Mouse (Mus musculus) limb, embryonic 14.5 days (tissue): ENCODE measurements at regions not wholly inside any gene's neighbourhood (a gene's known extent, or its start where the extent isn't known, plus 50 kb on each side); places are given as distances from the start of the nearest gene placed in this dataset.

Experiments
- ATAC-seq: fragments of 200-750 bp; cut with Nextera tagmentation; 2 replicates; pipeline ENCODE4 v1.8.0; 2017; ENCODE audit warnings: low read depth, moderate number of reproducible peaks, moderate TSS enrichment; ENCODE audit not compliant: low FRiP score
- DNase-seq: peaks from one replicate; pipeline ENCODE4 v3.0.0-alpha.2; 2015; ENCODE audit warnings: low spot score
- H3K27ac ChIP-seq: fragments of 300-500 bp; sonication (generic); replicated peaks from 2 replicates; pipeline ENCODE4 v1.5.1; 2014; ENCODE audit warnings: low read depth, mild to moderate bottlenecking, low read length, moderate library complexity, mixed read lengths
- H3K27me3 ChIP-seq: fragments of 300-500 bp; sonication (generic); 2 replicates; pipeline ENCODE4 v1.6.1; 2014; ENCODE audit warnings: low read length, mixed read lengths; ENCODE audit not compliant: control insufficient read depth, insufficient read depth
- H3K36me3 ChIP-seq: fragments of 300-500 bp; sonication (generic); 2 replicates; pipeline ENCODE4 v1.6.1; 2014; ENCODE audit warnings: mild to moderate bottlenecking, low read length, moderate library complexity, mixed read lengths; ENCODE audit not compliant: control insufficient read depth, insufficient read depth
- H3K4me1 ChIP-seq: fragments of 300-500 bp; sonication (generic); 2 replicates; pipeline ENCODE4 v1.6.1; 2014; ENCODE audit warnings: antibody characterized with exemption, low read length, mixed read lengths; ENCODE audit not compliant: control insufficient read depth, insufficient read depth
- H3K4me2 ChIP-seq: fragments of 300-500 bp; sonication (generic); replicated peaks from 2 replicates; pipeline ENCODE4 v1.6.1; 2014; ENCODE audit warnings: low read depth, mild to moderate bottlenecking, low read length, moderate library complexity; ENCODE audit not compliant: severe bottlenecking
- H3K4me3 ChIP-seq: fragments of 300-500 bp; sonication (generic); replicated peaks from 2 replicates; pipeline ENCODE4 v1.5.1; 2014; ENCODE audit warnings: low read length
- H3K9ac ChIP-seq: fragments of 300-500 bp; sonication (generic); 2 replicates; pipeline ENCODE4 v1.6.1; 2014; ENCODE audit warnings: mild to moderate bottlenecking, low read depth, low read length, moderate library complexity; ENCODE audit not compliant: severe bottlenecking
- H3K9me3 ChIP-seq: fragments of 300-500 bp; sonication (generic); 2 replicates; pipeline ENCODE4 v1.6.1; 2016; ENCODE audit warnings: low read length; ENCODE audit not compliant: control insufficient read depth
- POLR2A ChIP-seq: fragments of 200-500 bp; IDR thresholded peaks from 2 replicates; pipeline ENCODE4 v1.8.0; 2012; ENCODE audit warnings: inconsistent platforms, mild to moderate bottlenecking, moderate library complexity, borderline replicate concordance; ENCODE audit not compliant: insufficient read depth, insufficient read length; ENCODE audit errors: extremely low read depth
- WGBS: fragments of 180-500 bp; shearing (Covaris S2); extraction: QIAGEN DNeasy Blood & Tissue Kit; methylation state at CpG from one replicate; pipeline ENCODE4 v1.1.7; 2014; 5-methylcytosine and 5-hydroxymethylcytosine counted together

DNA sequence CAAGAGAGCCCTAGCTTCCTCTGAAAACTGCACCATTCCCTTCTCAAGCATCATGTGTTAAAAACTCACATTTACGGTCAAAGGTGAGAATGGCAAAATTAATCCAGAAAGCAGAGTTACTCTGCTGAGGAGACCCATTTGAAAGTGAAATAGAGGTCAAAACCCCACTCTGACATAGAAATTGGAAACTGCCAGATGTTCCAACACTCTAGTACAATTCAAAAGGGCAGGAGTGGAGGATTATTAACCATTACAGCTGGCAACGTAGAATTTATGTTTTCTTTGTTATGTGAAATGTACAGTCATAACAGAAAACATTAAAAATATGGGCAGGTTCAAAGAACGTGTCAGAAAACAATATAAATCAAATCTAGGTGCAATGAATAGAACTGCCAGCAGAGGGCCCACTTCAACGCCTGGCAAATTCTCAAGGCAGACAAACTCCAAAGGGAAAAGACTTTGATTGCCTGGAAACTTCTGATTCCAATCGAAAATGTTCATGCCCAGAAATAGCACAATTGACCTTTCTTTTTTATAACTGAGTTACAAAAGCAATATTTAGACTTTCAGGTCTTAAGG is 54.2 kb upstream of the Rfpl4b start:
- no peak overlapping the region for H3K4me3 ChIP-seq
- no peaks in the 10 kb centered on the region for H3K9me3 ChIP-seq
- DNase-seq (peak; percentile 58), ATAC-seq (no peak)
- no peaks in the 10 kb centered on the region for H3K27me3 ChIP-seq
- H3K27ac ChIP-seq: no peak overlapping the region
- no peak overlapping the region for H3K4me2 ChIP-seq
- peaks cover 6% of the 10 kb centered on the region; the same call in 1 of the 2 replicates for H3K4me1 ChIP-seq
- 11% methylated on average over 5 of the region's 5 CpGs for WGBS
- H3K36me3 ChIP-seq: no peaks in the 10 kb centered on the region
- H3K9ac ChIP-seq: no peak overlapping the region
- no peak for TF ChIP-seq POLR2A

DNA sequence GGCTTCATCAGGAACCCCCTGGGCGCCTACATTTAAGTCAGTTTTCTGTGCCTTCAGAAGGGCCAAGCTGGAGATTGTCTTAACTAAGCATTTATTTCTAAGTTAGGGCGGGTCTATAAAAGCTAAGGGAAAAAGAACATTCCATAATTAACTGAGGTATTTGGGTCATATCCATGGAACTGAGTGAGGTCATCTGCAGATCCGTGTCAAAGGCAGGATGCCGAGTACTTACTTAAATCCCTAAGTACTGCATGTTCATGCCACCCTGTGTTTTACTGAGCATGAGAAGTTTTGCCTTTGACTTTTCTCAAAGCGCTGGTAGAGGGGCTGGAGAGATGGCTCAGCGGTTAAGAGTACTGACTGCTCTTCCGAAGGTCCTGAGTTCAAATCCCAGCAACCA is 57.7 kb upstream of the Rfpl4b start:
- Histone ChIP-seq H3K4me1 (peaks cover 7% of the 10 kb centered on the region; the same call in 1 of the 2 replicates), H3K4me2 (no peak overlapping the region), H3K4me3 (no peak overlapping the region), H3K9ac (no peak overlapping the region), H3K9me3 (no peaks in the 10 kb centered on the region), H3K27me3 (no peaks in the 10 kb centered on the region), H3K36me3 (no peaks in the 10 kb centered on the region), H3K27ac (no peak overlapping the region)
- TF ChIP-seq POLR2A: no peak
- ATAC-seq (no peak), DNase-seq (no peak)
- 93% methylated on average over 7 of the region's 7 CpGs for WGBS

DNA sequence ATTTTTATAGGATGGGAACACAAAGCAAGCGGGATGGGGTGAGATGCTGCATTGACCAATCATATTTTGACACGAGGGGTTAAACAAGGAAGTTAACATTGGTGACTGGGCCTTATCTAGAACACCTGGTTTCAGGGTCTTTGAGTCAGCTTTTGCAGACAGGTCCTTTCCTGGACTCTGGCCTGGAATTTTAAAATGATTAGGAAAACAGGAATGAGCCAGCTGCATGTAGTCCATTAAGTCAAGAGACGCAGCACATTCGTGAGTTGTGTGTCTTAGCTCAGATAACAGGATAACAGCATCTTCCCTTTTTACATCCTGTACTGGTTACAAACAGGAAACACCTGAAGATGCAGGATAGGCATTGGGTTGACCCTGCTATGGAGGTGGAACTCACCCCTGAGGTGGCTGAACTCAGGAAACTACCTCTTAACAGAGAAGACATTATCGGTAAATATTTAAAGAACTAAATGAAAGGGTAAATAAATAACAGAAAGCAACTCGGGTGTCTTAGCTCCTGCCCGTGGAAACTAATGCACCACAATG is 59.1 kb upstream of the Rfpl4b start:
- WGBS: 74% methylated on average over 7 of the region's 7 CpGs
- DNase-seq: no peak
- H3K27me3 ChIP-seq: no peaks in the 10 kb centered on the region

DNA sequence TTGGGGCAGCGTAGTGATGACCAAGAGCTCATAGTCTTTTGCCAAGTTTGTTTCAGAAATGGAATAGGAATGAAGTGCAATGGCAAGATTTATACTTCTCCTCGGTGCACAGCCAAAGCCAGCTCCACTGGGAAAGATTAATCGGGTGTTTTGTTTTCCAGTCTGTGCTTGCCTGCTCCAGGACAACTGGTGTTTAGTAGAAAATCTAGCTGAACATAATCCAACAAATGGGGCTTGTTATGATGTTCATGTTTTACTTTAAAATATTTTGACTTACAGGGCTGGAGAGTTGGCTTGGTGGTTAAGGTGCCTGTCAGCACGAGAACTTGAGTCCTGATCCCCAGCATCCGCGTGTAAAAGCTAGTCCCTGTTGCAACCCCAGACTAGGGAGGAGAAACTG is 60.6 kb upstream of the Rfpl4b start:
- no peaks in the 10 kb centered on the region for H3K9me3 ChIP-seq
- 0 out of 2 replicates have a peak, but pooled peaks cover 8% of the 10 kb centered on the region for H3K4me1 ChIP-seq
- H3K27ac ChIP-seq: no peak overlapping the region
- no peak overlapping the region for H3K9ac ChIP-seq
- DNase-seq (peak; percentile 40), ATAC-seq (no peak)
- no peak for TF ChIP-seq POLR2A
- H3K36me3 ChIP-seq: no peaks in the 10 kb centered on the region
- H3K4me2 ChIP-seq: no peak overlapping the region
- H3K27me3 ChIP-seq: no peaks in the 10 kb centered on the region
- WGBS: 75% methylated on average over 6 of the region's 6 CpGs
- no peak overlapping the region for H3K4me3 ChIP-seq

More for the DNA sequence above, 59.1 kb upstream of the Rfpl4b start:
- TF ChIP-seq POLR2A: no peak
- no peak overlapping the region for H3K27ac ChIP-seq
- peaks cover 8% of the 10 kb centered on the region; the same call in 1 of the 2 replicates for H3K4me1 ChIP-seq
- H3K36me3 ChIP-seq: no peaks in the 10 kb centered on the region
- H3K9me3 ChIP-seq: no peaks in the 10 kb centered on the region
- no peak overlapping the region for H3K4me2 ChIP-seq
- no peak for ATAC-seq
- no peak overlapping the region for H3K4me3 ChIP-seq
- H3K9ac ChIP-seq: no peak overlapping the region

DNA sequence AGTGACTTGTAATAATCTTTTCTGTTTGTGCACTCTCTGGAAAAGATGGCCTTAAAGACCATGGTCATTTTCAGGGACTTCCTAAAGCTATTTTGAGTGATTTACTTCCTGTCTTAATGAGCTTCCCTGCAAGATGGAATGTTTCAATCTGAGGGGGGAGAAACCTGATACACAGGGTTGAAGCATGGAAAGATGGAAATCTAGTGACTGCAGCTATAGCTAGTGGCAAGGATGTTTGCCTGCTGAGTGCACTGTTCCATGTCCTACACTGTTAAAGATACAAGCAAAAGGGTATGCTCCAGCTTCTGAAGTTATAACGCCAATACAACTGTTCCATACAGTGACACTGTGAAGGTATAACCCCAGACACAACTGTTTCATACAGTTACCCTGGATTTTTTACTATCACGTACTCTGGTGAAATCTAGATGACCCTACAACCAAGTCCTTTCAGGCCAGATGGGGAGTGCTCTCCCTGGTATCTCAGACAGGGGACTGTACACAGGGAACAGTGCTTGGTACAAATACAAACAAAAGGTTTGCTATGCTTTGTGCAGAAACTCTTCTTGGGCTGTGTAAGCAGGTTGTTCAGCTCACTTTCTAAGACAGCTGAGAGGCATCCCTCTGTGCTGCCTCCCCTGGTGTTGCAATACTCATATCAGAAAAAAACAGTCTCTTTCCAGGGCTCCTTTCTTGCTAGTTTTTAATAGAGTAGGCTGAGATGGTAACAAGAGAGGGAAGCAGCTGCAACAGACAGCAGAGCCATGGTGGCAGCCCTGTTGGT is 62.4 kb upstream of the Rfpl4b start:
- DNase-seq (no peak), ATAC-seq (no peak)
- Histone ChIP-seq H3K9ac (no peak overlapping the region), H3K27me3 (no peaks in the 10 kb centered on the region), H3K4me2 (no peak overlapping the region), H3K36me3 (no peaks in the 10 kb centered on the region), H3K4me1 (0 out of 2 replicates have a peak, but pooled peaks cover 5% of the 10 kb centered on the region), H3K4me3 (no peak overlapping the region), H3K9me3 (no peaks in the 10 kb centered on the region), H3K27ac (no peak overlapping the region)
- TF ChIP-seq POLR2A: no peak
- WGBS: 72% methylated on average over 2 of the region's 2 CpGs
